Mouse (Mus musculus) stomach, embryonic 15.5 days (tissue): Measurements from ENCODE around the gene Sapcd1. TPM values are rescaled to one million over a fixed set of nuclear protein-coding genes. Genes with fewer than 3 reads are reported as not detected.

Experiments
- ATAC-seq: fragments of 200-750 bp; cut with Nextera tagmentation; 2 replicates; pipeline ENCODE4 v1.8.0; 2017; ENCODE audit warnings: low read depth, moderate number of reproducible peaks, moderate TSS enrichment; ENCODE audit not compliant: insufficient read depth, low FRiP score
- H3K27ac ChIP-seq: fragments of 300-500 bp; sonication (generic); 2 replicates; pipeline ENCODE4 v1.5.1; 2015; ENCODE audit warnings: mild to moderate bottlenecking, inconsistent platforms
- H3K27me3 ChIP-seq: fragments of 300-500 bp; sonication (generic); replicated peaks from 2 replicates; pipeline ENCODE4 v1.6.1; 2015; ENCODE audit warnings: inconsistent platforms
- H3K36me3 ChIP-seq: fragments of 300-500 bp; sonication (generic); 2 replicates; pipeline ENCODE4 v1.6.1; 2015; ENCODE audit warnings: inconsistent platforms
- H3K4me1 ChIP-seq: fragments of 300-500 bp; sonication (generic); 2 replicates; pipeline ENCODE4 v1.6.1; 2015; ENCODE audit warnings: inconsistent platforms
- H3K4me2 ChIP-seq: fragments of 300-500 bp; sonication (generic); 2 replicates; pipeline ENCODE4 v1.6.1; 2015; ENCODE audit warnings: mild to moderate bottlenecking, inconsistent platforms
- H3K4me3 ChIP-seq: fragments of 300-500 bp; sonication (generic); replicated peaks from 2 replicates; pipeline ENCODE4 v1.5.1; 2015; ENCODE audit warnings: inconsistent platforms
- H3K9ac ChIP-seq: fragments of 300-500 bp; sonication (generic); 2 replicates; pipeline ENCODE4 v1.6.1; 2015; ENCODE audit warnings: inconsistent platforms
- H3K9me3 ChIP-seq: fragments of 300-500 bp; sonication (generic); 2 replicates; pipeline ENCODE4 v1.6.1; 2016; ENCODE audit warnings: inconsistent platforms
- WGBS: fragments of 180-500 bp; shearing (Covaris S2); methylation state at CpG from one replicate; pipeline ENCODE4 v1.1.7; 2015; 5-methylcytosine and 5-hydroxymethylcytosine counted together
- polyA plus RNA-seq: library from polyadenylated mRNA; unstranded; fragments of >200 nt; fragmentation: Nextera tagmentation; extraction: Ambion mirVana; gene quantifications from 2 replicates; pipeline ENCODE4 v1.2.1, GENCODE M21; 2015

The Sapcd1 gene
- polyA plus RNA-seq, 1 experiment from 2014 or later: 14.8 TPM

DNA sequence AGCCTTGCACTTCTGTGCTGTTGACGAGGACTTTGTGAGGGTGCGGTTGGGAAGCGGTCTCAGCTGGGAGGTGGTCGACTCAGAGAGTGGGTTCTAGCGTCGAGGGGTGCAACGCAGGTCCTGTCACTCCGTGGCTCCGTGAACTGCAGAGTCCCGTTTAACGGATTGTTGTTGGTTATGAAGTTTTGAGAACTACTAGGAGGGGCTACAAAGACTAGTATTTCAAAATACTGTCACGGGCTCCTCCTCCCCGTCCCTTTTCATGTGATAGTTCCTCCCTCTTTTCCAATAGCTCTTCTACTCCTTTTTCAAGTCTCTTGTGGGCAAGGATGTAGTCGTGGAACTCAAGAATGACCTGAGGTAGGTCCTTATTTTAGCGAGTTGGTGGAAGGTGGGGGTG is 45.5 kb downstream of the Sapcd1 start:
- Histone ChIP-seq H3K9ac (peak overlapping the region; percentile 64), H3K4me2 (peak overlapping the region; percentile 85), H3K4me1 (peaks cover 13% of the 10 kb centered on the region), H3K27me3 (no peaks in the 10 kb centered on the region), H3K9me3 (no peaks in the 10 kb centered on the region), H3K4me3 (peak overlapping the region; percentile 69), H3K36me3 (peaks cover 10% of the 10 kb centered on the region), H3K27ac (peak overlapping the region; percentile 99)
- ATAC-seq: no peak
- WGBS: under 1% methylated on average over 15 of the region's 15 CpGs

DNA sequence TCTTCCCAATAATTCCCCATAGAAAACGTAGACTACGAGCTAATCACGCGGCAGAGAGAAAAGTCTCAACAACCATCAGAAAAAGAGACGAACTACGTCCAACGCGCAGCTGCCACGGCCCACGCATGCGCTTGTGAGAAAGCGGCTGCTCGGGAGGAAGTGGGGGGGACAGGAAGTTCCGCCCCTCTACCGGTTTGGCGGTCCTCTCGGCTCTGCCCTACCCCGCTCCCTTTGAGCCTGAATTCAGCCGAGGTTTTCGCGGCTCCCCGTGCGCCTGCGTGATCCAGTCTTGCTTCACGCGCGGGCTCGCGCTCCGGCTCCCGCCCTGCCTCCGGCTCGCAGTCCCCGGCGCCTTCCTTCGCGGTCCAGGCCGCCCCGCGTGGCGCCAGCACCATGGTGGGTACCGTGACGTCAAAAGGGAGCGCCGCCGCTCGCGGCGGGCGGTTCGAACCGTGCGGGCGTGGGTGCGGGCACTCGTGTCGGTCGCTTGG is 46.1 kb downstream of the Sapcd1 start, which contains the start of gene Lsm2:
Gene Lsm2, plus strand, starts transcription at position 173 of the 491 bp plus-strand sequence.
- peaks cover 13% of the 10 kb centered on the region for H3K4me1 ChIP-seq
- peak within 1 kb of the TSS; percentile 85 for H3K4me2 ChIP-seq
- H3K36me3 ChIP-seq: peaks cover 10% of the 10 kb centered on the region
- WGBS: under 1% methylated on average over 58 of the region's 58 CpGs
- H3K9me3 ChIP-seq: no peaks in the 10 kb centered on the region
- H3K27me3 ChIP-seq: no peaks in the 10 kb centered on the region
- peak within 1 kb of the TSS; percentile 69 for H3K4me3 ChIP-seq
- peak within 1 kb of the TSS; percentile 64 for H3K9ac ChIP-seq
- ATAC-seq: peak; percentile 95
- peak within 1 kb of the TSS; percentile 99 for H3K27ac ChIP-seq

DNA sequence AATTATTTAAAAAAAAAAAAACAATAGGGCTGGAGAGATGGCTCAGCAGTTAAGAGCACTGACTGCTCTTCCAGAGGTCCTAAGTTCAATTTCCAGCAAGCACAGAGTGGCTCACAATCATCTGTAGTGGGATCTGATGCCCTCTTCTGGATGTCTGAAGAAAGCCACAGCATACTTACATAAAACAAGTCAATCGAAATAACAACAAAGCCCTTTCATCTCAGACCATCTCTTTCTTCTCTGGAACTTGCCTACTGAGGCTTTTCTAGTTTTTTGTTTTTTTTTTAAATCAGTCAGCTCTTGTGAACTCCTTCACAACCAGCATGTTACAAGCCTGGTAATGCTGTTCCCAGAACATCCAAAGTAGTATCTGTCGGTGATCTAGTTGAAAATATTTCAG is 47.2 kb downstream of the Sapcd1 start:
- Histone ChIP-seq H3K9me3 (no peaks in the 10 kb centered on the region), H3K4me2 (peak overlapping the region; percentile 85), H3K27ac (peak overlapping the region; percentile 99; the same call in 1 of the 2 replicates), H3K27me3 (no peaks in the 10 kb centered on the region), H3K4me1 (peaks cover 13% of the 10 kb centered on the region), H3K9ac (peak overlapping the region; percentile 64; the same call in 1 of the 2 replicates), H3K36me3 (peaks cover 2% of the 10 kb centered on the region), H3K4me3 (peak overlapping the region; percentile 69)
- no peak for ATAC-seq
- WGBS: 11% methylated on average over 2 of the region's 2 CpGs

DNA sequence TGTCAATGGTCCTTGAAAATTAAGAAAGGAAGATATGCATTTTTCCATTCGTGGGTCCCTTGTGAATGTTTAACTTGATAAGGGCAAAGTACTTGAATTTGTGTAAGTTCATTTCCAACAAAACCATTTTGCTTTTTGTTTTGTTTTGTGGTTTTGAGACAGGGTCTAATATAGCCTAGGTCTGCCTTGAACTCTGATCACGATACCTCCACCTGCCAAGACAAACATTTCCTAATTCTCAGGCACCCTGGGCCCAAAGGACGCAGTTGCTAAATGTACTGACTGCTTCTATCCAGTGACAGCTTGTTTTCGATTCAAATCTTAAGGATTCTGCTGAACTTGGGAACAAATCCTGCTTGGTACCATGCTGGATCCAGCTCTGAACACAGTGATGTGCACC is 48.2 kb downstream of the Sapcd1 start:
- ATAC-seq: no peak
- Histone ChIP-seq H3K27me3 (no peaks in the 10 kb centered on the region), H3K9me3 (no peaks in the 10 kb centered on the region), H3K4me1 (peaks cover 13% of the 10 kb centered on the region), H3K27ac (no peak overlapping the region), H3K36me3 (no peaks in the 10 kb centered on the region), H3K4me2 (no peak overlapping the region), H3K9ac (no peak overlapping the region), H3K4me3 (no peak overlapping the region)
- 89% methylated on average over 4 of the region's 4 CpGs for WGBS

DNA sequence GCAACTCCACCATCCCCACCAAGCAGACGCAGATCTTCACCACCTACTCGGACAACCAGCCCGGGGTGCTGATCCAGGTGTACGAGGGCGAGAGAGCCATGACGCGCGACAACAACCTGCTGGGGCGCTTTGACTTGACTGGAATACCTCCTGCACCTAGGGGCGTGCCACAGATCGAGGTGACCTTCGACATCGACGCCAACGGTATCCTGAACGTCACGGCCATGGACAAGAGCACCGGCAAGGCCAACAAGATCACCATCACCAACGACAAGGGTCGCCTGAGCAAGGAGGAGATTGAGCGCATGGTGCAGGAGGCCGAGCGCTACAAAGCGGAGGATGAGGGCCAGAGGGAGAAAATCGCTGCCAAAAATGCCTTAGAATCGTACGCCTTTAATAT is 49.6 kb downstream of the Sapcd1 start:
- Histone ChIP-seq H3K36me3 (no peaks in the 10 kb centered on the region), H3K27me3 (no peaks in the 10 kb centered on the region), H3K4me1 (peaks cover 11% of the 10 kb centered on the region), H3K4me3 (no peak overlapping the region), H3K9me3 (no peaks in the 10 kb centered on the region), H3K27ac (no peak overlapping the region), H3K9ac (no peak overlapping the region), H3K4me2 (no peak overlapping the region)
- 85% methylated on average over 27 of the region's 27 CpGs for WGBS
- no peak for ATAC-seq

DNA sequence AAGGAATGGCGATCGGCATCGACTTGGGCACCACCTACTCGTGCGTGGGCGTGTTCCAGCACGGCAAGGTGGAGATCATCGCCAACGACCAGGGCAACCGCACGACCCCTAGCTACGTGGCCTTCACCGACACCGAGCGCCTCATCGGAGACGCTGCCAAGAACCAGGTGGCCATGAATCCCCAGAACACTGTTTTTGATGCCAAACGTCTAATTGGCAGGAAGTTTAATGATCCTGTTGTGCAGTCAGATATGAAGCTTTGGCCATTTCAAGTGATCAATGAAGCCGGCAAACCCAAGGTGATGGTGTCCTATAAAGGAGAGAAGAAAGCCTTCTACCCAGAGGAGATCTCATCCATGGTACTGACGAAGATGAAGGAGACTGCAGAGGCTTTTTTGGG is 50.8 kb downstream of the Sapcd1 start:
- ATAC-seq: no peak
- peaks cover 8% of the 10 kb centered on the region for H3K4me1 ChIP-seq
- H3K4me3 ChIP-seq: no peak overlapping the region
- no peak overlapping the region for H3K9ac ChIP-seq
- H3K36me3 ChIP-seq: no peaks in the 10 kb centered on the region
- no peaks in the 10 kb centered on the region for H3K27me3 ChIP-seq
- no peak overlapping the region for H3K4me2 ChIP-seq
- WGBS: 92% methylated on average over 20 of the region's 20 CpGs
- H3K9me3 ChIP-seq: no peaks in the 10 kb centered on the region
- H3K27ac ChIP-seq: no peak overlapping the region

Other genes starting within 250 kb of the Sapcd1 start
- 1.1 and 1.7 TPM in 2 replicates for gene Cyp21a1, start 223.5 kb downstream of the Sapcd1 start, polyA plus RNA-seq
- 25.7 and 26.5 TPM in 2 replicates for gene Stk19, start 191.1 kb downstream of the Sapcd1 start, polyA plus RNA-seq
- gene Dxo, start 191.0 kb downstream of the Sapcd1 start, polyA plus RNA-seq: 52.9 and 53.1 TPM in 2 replicates
- 39.5 and 48.8 TPM in 2 replicates for gene Skiv2l, start 177.8 kb downstream of the Sapcd1 start, polyA plus RNA-seq
- 87.8 and 103 TPM in 2 replicates for gene Nelfe, start 177.6 kb downstream of the Sapcd1 start, polyA plus RNA-seq
- 20.8 and 30.4 TPM in 2 replicates for gene Cfb, start 165.5 kb downstream of the Sapcd1 start, polyA plus RNA-seq
- gene Zbtb12, start 148.5 kb downstream of the Sapcd1 start, polyA plus RNA-seq: 2.7 and 3.0 TPM in 2 replicates
- gene Gm20547, start 146.0 kb downstream of the Sapcd1 start, polyA plus RNA-seq: not detected in 2 replicates
- 4.4 and 6.2 TPM in 2 replicates for gene C2, start 129.8 kb downstream of the Sapcd1 start, polyA plus RNA-seq
- 70.0 and 74.5 TPM in 2 replicates for gene Ehmt2, start 129.5 kb downstream of the Sapcd1 start, polyA plus RNA-seq
- gene Slc44a4, start 113.5 kb downstream of the Sapcd1 start, polyA plus RNA-seq: 15.2 and 17.9 TPM in 2 replicates
- 36.9 and 44.5 TPM in 2 replicates for gene Neu1, start 96.8 kb downstream of the Sapcd1 start, polyA plus RNA-seq
- gene Hspa1b, start 68.8 kb downstream of the Sapcd1 start, polyA plus RNA-seq: 0.34 and 0.90 TPM in 2 replicates
- not detected in 2 replicates for gene Gm20481, start 58.1 kb downstream of the Sapcd1 start, polyA plus RNA-seq
- 9.9 and 12.1 TPM in 2 replicates for gene Hspa1a, start 55.9 kb downstream of the Sapcd1 start, polyA plus RNA-seq
- 0.49 and 0.89 TPM in 2 replicates for gene Hspa1l, start 55.3 kb downstream of the Sapcd1 start, polyA plus RNA-seq
- 175 and 182 TPM in 2 replicates for gene Lsm2, start 46.2 kb downstream of the Sapcd1 start, polyA plus RNA-seq
- 119 and 124 TPM in 2 replicates for gene Vars, start 27.0 kb downstream of the Sapcd1 start, polyA plus RNA-seq
- 0.31 TPM in 2 replicates for gene Vwa7, start 11.4 kb downstream of the Sapcd1 start, polyA plus RNA-seq
- 3.8 and 4.8 TPM in 2 replicates for gene Msh5, start 18.7 kb upstream of the Sapcd1 start, polyA plus RNA-seq
- 361 and 363 TPM in 2 replicates for gene Clic1, start 21.9 kb upstream of the Sapcd1 start, polyA plus RNA-seq
- 210 and 216 TPM in 2 replicates for gene Ddah2, start 31.0 kb upstream of the Sapcd1 start, polyA plus RNA-seq
- 6.2 and 17.2 TPM in 2 replicates for gene Ly6g6c, start 37.4 kb upstream of the Sapcd1 start, polyA plus RNA-seq
- gene Mpig6b, start 38.2 kb upstream of the Sapcd1 start, polyA plus RNA-seq: 0.44 and 0.73 TPM in 2 replicates
- gene Ly6g6e, start 48.9 kb upstream of the Sapcd1 start, polyA plus RNA-seq: 9.4 and 16.8 TPM in 2 replicates
- gene Ly6g6d, start 50.0 kb upstream of the Sapcd1 start, polyA plus RNA-seq: 3.6 and 4.4 TPM in 2 replicates
- gene Ly6g6f, start 57.6 kb upstream of the Sapcd1 start, polyA plus RNA-seq: 0.15 and 0.41 TPM in 2 replicates
- 92.0 and 97.8 TPM in 2 replicates for gene Abhd16a, start 61.2 kb upstream of the Sapcd1 start, polyA plus RNA-seq
- gene Ly6g5c, start 80.3 kb upstream of the Sapcd1 start, polyA plus RNA-seq: not detected in 2 replicates
- 0.69 and 0.85 TPM in 2 replicates for gene Ly6g5b, start 87.4 kb upstream of the Sapcd1 start, polyA plus RNA-seq
- 17.4 and 19.1 TPM in 2 replicates for gene Gpank1, start 93.4 kb upstream of the Sapcd1 start, polyA plus RNA-seq
- 251 and 262 TPM in 2 replicates for gene Csnk2b, start 94.0 kb upstream of the Sapcd1 start, polyA plus RNA-seq
- 11.9 and 12.2 TPM in 2 replicates for gene D17H6S53E, start 98.4 kb upstream of the Sapcd1 start, polyA plus RNA-seq
- gene Apom, start 104.0 kb upstream of the Sapcd1 start, polyA plus RNA-seq: 21.2 and 47.5 TPM in 2 replicates
- gene Bag6, start 107.2 kb upstream of the Sapcd1 start, polyA plus RNA-seq: 42.2 and 48.0 TPM in 2 replicates
- gene Prrc2a, start 136.9 kb upstream of the Sapcd1 start, polyA plus RNA-seq: 148 and 172 TPM in 2 replicates
- gene Aif1, start 148.1 kb upstream of the Sapcd1 start, polyA plus RNA-seq: 18.7 and 21.9 TPM in 2 replicates
- 23.7 and 25.1 TPM in 2 replicates for gene Lst1, start 160.4 kb upstream of the Sapcd1 start, polyA plus RNA-seq
- 3.7 and 5.5 TPM in 2 replicates for gene Ltb, start 166.4 kb upstream of the Sapcd1 start, polyA plus RNA-seq
- gene Tnf, start 174.0 kb upstream of the Sapcd1 start, polyA plus RNA-seq: 0.18 and 0.28 TPM in 2 replicates
- gene Lta, start 177.3 kb upstream of the Sapcd1 start, polyA plus RNA-seq: 0.77 and 0.83 TPM in 2 replicates
- gene Gm16181, start 192.8 kb upstream of the Sapcd1 start, polyA plus RNA-seq: 0.86 TPM in 1 of 2 replicates, not detected in the other
- gene Atp6v1g2, start 205.6 kb upstream of the Sapcd1 start, polyA plus RNA-seq: 5.1 and 5.9 TPM in 2 replicates
- 12.5 and 14.1 TPM in 2 replicates for gene Nfkbil1, start 207.8 kb upstream of the Sapcd1 start, polyA plus RNA-seq
- 361 and 392 TPM in 2 replicates for gene Ddx39b, start 213.7 kb upstream of the Sapcd1 start, polyA plus RNA-seq
- gene H2-D1, start 234.7 kb upstream of the Sapcd1 start, polyA plus RNA-seq: 135 and 148 TPM in 2 replicates